In the genomic region with DNA sequence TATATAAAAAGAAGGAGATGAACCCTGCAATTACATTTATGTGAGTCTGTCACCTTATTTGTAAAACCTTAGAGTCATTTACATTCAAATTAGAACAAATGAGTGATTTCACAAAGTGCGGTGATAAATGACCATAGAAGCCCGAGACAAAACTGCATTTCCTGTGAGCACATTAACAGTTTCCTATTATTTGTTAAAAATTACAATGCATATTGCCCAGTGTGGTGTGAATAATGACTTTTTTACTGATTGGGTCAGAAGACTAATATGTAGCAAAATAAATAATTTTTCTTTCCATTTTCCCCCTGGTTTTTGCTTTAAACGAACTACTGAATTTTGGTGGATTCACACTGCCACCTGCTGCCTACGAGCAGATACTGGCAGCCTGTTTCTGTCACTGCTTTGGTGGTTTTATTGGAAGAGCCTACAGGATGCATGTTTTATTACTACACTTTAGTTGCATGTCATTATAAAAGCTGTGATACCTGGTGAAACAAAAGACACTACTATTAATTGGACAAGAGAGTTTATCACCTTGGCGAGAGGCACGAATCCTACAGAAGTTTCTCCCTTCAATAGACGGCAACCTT, we compare ENCODE assay signal across 10 mouse cellular contexts.
A peak's percentile ranks its signal among the peaks of the same experiment; 100 is the strongest.
DNase-seq lines count a peak whose midpoint lies in the region; ATAC-seq and TF ChIP-seq lines count a peak whose summit lies in the region.
"Had no signal": no experiment of that assay in that cellular context is flagged by ENCODE, and none has a peak within 500 bp of the region (broad histone marks: within the 10 kb centered on the region; RNA-seq: fewer than 3 reads in every experiment).

No protein-coding gene starts in this region.

- no peak for TF ChIP-seq POLR2A in lung, adult 2 months (IDR thresholded peaks at IDR 0.05; ENCODE audit: borderline replicate concordance, extremely low read depth, low read depth, low read length)
- no peak for TF ChIP-seq POLR2A in brain, embryonic 14.5 days (IDR thresholded peaks at IDR 0.05; ENCODE audit: borderline replicate concordance, extremely low read depth, insufficient read depth, insufficient read length, poor library complexity, severe bottlenecking)

- H3K27ac ChIP-seq in lung, embryonic 14.5 days (ENCODE audit: low read depth): no peak overlapping the region
- no peak overlapping the region for H3K27ac ChIP-seq in forebrain, embryonic 13.5 days
- H3K27ac ChIP-seq: embryonic facial prominence, embryonic 15.5 days; limb, embryonic 15.5 days; stomach, embryonic 15.5 days had no signal

- peak; percentile 67 for TF ChIP-seq CTCF in lung, embryonic 14.5 days (IDR thresholded peaks at IDR 0.05; ENCODE audit: low read depth)
- TF ChIP-seq CTCF in lung, adult 2 months (IDR thresholded peaks at IDR 0.05; ENCODE audit: insufficient read depth, low read length): no peak
- TF ChIP-seq CTCF in brain, embryonic 14.5 days (IDR thresholded peaks at IDR 0.05; ENCODE audit: borderline replicate concordance, extremely low read depth, insufficient read depth, insufficient read length): peak; percentile 81; the same call in 1 of the 2 replicates

- no peaks in the 10 kb centered on the region for H3K4me1 ChIP-seq in lung, embryonic 14.5 days (ENCODE audit: insufficient read depth)
- H3K4me1 ChIP-seq in lung, adult 2 months (ENCODE audit: control insufficient read depth, insufficient read depth, low read length): no peaks in the 10 kb centered on the region
- peaks cover 4% of the 10 kb centered on the region; the same call in 1 of the 2 replicates for H3K4me1 ChIP-seq in forebrain, embryonic 13.5 days
- H3K4me1 ChIP-seq: embryonic facial prominence, embryonic 15.5 days; limb, embryonic 15.5 days; stomach, embryonic 15.5 days had no signal

- ATAC-seq in lung, embryonic 14.5 days (ENCODE audit: insufficient read depth): no peak
- peak; percentile 86 for ATAC-seq in forebrain, embryonic 13.5 days
- peak; percentile 70; the same call in 1 of the 2 replicates for ATAC-seq in megakaryocyte-erythroid progenitor cell, adult 5-6 weeks (replicated peaks; ENCODE audit: low FRiP score, low TSS enrichment, poor library complexity, severe bottlenecking)

- H3K9ac ChIP-seq in lung, embryonic 14.5 days: no peak overlapping the region
- H3K9ac ChIP-seq in forebrain, embryonic 13.5 days: no peak overlapping the region
- H3K9ac ChIP-seq: embryonic facial prominence, embryonic 15.5 days; limb, embryonic 15.5 days; stomach, embryonic 15.5 days had no signal

- H3K36me3 ChIP-seq in lung, embryonic 14.5 days (ENCODE audit: insufficient read depth): no peaks in the 10 kb centered on the region
- H3K36me3 ChIP-seq in forebrain, embryonic 13.5 days (ENCODE audit: poor library complexity, severe bottlenecking): no peaks in the 10 kb centered on the region
- H3K36me3 ChIP-seq: embryonic facial prominence, embryonic 15.5 days; limb, embryonic 15.5 days; stomach, embryonic 15.5 days had no signal

- H3K4me3 ChIP-seq in lung, embryonic 14.5 days (ENCODE audit: low read depth, low read length): no peak overlapping the region
- no peak overlapping the region for H3K4me3 ChIP-seq in lung, adult 2 months (replicated peaks; ENCODE audit: extremely low read depth, low read depth, low read length)
- no peak overlapping the region for H3K4me3 ChIP-seq in forebrain, embryonic 13.5 days
- H3K4me3 ChIP-seq: embryonic facial prominence, embryonic 15.5 days; limb, embryonic 15.5 days; stomach, embryonic 15.5 days had no signal

- H3K4me2 ChIP-seq in lung, embryonic 14.5 days: no peak overlapping the region
- no peak overlapping the region for H3K4me2 ChIP-seq in forebrain, embryonic 13.5 days
- H3K4me2 ChIP-seq: embryonic facial prominence, embryonic 15.5 days; limb, embryonic 15.5 days; stomach, embryonic 15.5 days had no signal

- H3K9me3 ChIP-seq in lung, embryonic 14.5 days (ENCODE audit: low read depth, low read length): no peaks in the 10 kb centered on the region
- no peaks in the 10 kb centered on the region for H3K9me3 ChIP-seq in forebrain, embryonic 13.5 days (replicated peaks)
- H3K9me3 ChIP-seq: embryonic facial prominence, embryonic 15.5 days; limb, embryonic 15.5 days; stomach, embryonic 15.5 days had no signal

- no peaks in the 10 kb centered on the region for H3K27me3 ChIP-seq in lung, embryonic 14.5 days (ENCODE audit: insufficient read depth, low read length)
- no peaks in the 10 kb centered on the region for H3K27me3 ChIP-seq in forebrain, embryonic 13.5 days
- H3K27me3 ChIP-seq: embryonic facial prominence, embryonic 15.5 days; limb, embryonic 15.5 days; stomach, embryonic 15.5 days had no signal

- intact Hi-C loops in heart, postnatal 14 days (cut with DNase I): no loop called here

- WGBS in lung, embryonic 14.5 days: 56% methylated on average over 7 of the region's 7 CpGs
- 62% methylated on average over 7 of the region's 7 CpGs for WGBS in lung, adult 2 months
- 63% methylated on average over 7 of the region's 7 CpGs for WGBS in forebrain, embryonic 13.5 days

- DNase-seq in lung, embryonic 14.5 days: peak; percentile 78
- no peak for DNase-seq in lung, adult 2 months
- DNase-seq in brain, embryonic 14.5 days (ENCODE audit: low read depth): peak; percentile 89
- DNase-seq in B cell, adult 2 months: no peak
- no peak for DNase-seq in heart, postnatal 14 days

Comparison
In these comparisons a context has a peak if more than half of its experiments do, and no peak if none do; other contexts are left out.
1. DNase-seq: peak in lung, embryonic 14.5 days (single experiment) and brain, embryonic 14.5 days (single experiment); none in lung, adult 2 months (single experiment), B cell, adult 2 months (0 of 2) and heart, postnatal 14 days (0 of 2).